Mouse (Mus musculus) intestine, embryonic 16.5 days (tissue): ENCODE measurements around the gene Wdr66. TPM values are rescaled to one million over a fixed set of nuclear protein-coding genes. Genes with fewer than 3 reads are reported as not detected.

Source experiments
- ATAC-seq: fragments of 200-750 bp; cut with Nextera tagmentation; 2 replicates; pipeline ENCODE4 v1.8.0; 2017; ENCODE audit warnings: moderate TSS enrichment, moderate library complexity
- H3K27ac ChIP-seq: fragments of 300-500 bp; sonication (generic); 2 replicates; pipeline ENCODE4 v1.5.1; 2014; ENCODE audit warnings: mild to moderate bottlenecking, low read length
- H3K27me3 ChIP-seq: fragments of 300-500 bp; sonication (generic); replicated peaks from 2 replicates; pipeline ENCODE4 v1.6.1; 2014; ENCODE audit warnings: low read length, control low read depth, mixed read lengths; ENCODE audit not compliant: control insufficient read depth, insufficient read depth
- H3K36me3 ChIP-seq: fragments of 300-500 bp; sonication (generic); 2 replicates; pipeline ENCODE4 v1.6.1; 2014; ENCODE audit warnings: low read length, control low read depth; ENCODE audit not compliant: control insufficient read depth, insufficient read depth
- H3K4me1 ChIP-seq: fragments of 300-500 bp; sonication (generic); 2 replicates; pipeline ENCODE4 v1.6.1; 2014; ENCODE audit warnings: low read length, control low read depth, mixed read lengths; ENCODE audit not compliant: control insufficient read depth, insufficient read depth
- H3K4me2 ChIP-seq: fragments of 300-500 bp; sonication (generic); 2 replicates; pipeline ENCODE4 v1.6.1; 2014; ENCODE audit warnings: low read depth, low read length, control low read depth
- H3K4me3 ChIP-seq: fragments of 300-500 bp; sonication (generic); 2 replicates; pipeline ENCODE4 v1.5.1; 2014; ENCODE audit warnings: mild to moderate bottlenecking, low read length
- H3K9ac ChIP-seq: fragments of 300-500 bp; sonication (generic); 2 replicates; pipeline ENCODE4 v1.6.1; 2014; ENCODE audit warnings: low read depth, low read length
- H3K9me3 ChIP-seq: fragments of 300-500 bp; sonication (generic); 2 replicates; pipeline ENCODE4 v1.6.1; 2016; ENCODE audit warnings: low read length, control low read depth; ENCODE audit not compliant: control insufficient read depth
- WGBS: fragments of 180-500 bp; shearing (Covaris S2); extraction: QIAGEN DNeasy Blood & Tissue Kit; methylation state at CpG from one replicate; pipeline ENCODE4 v1.1.7; 2014; 5-methylcytosine and 5-hydroxymethylcytosine counted together
- polyA plus RNA-seq: library from polyadenylated mRNA; unstranded; fragments of >200 nt; fragmentation: Nextera tagmentation; extraction: Ambion mirVana; gene quantifications from 2 replicates; pipeline ENCODE4 v1.2.1, GENCODE M21; 2015

Wdr66 gene
- polyA plus RNA-seq, 1 experiment from 2014 or later: 0.50 TPM

GRCm38 (mm10) chr5:123301780-123302521 lies 50.0 kb downstream of the Wdr66 start:
- 75% methylated on average over 20 of the region's 20 CpGs for WGBS
- H3K27me3 ChIP-seq: no peaks in the 10 kb centered on the region
- no peaks in the 10 kb centered on the region for H3K9me3 ChIP-seq
- H3K4me1 ChIP-seq: no peaks in the 10 kb centered on the region
- H3K9ac ChIP-seq: no peak overlapping the region
- H3K27ac ChIP-seq: no peak overlapping the region
- H3K4me2 ChIP-seq: no peak overlapping the region
- no peak overlapping the region for H3K4me3 ChIP-seq
- ATAC-seq: no peak
- no peaks in the 10 kb centered on the region for H3K36me3 ChIP-seq

GRCm38 (mm10) chr5:123307630-123308282 lies 55.9 kb downstream of the Wdr66 start:
- H3K9ac ChIP-seq: no peak overlapping the region
- ATAC-seq: no peak
- no peak overlapping the region for H3K4me3 ChIP-seq
- no peaks in the 10 kb centered on the region for H3K36me3 ChIP-seq
- H3K4me1 ChIP-seq: peaks cover 3% of the 10 kb centered on the region; the same call in 1 of the 2 replicates
- H3K9me3 ChIP-seq: no peaks in the 10 kb centered on the region; the same call in 1 of the 2 replicates
- no peak overlapping the region for H3K27ac ChIP-seq
- H3K4me2 ChIP-seq: no peak overlapping the region
- WGBS: 71% methylated on average over 18 of the region's 18 CpGs
- H3K27me3 ChIP-seq: no peaks in the 10 kb centered on the region

- no peak for ATAC-seq
- H3K4me3 ChIP-seq: no peak overlapping the region
- H3K9me3 ChIP-seq: no peaks in the 10 kb centered on the region; the same call in 1 of the 2 replicates
- H3K27ac ChIP-seq: peak overlapping the region; percentile 28; the same call in 1 of the 2 replicates
- no peaks in the 10 kb centered on the region for H3K36me3 ChIP-seq
- WGBS: 40% methylated on average over 10 of the region's 10 CpGs
- H3K27me3 ChIP-seq: no peaks in the 10 kb centered on the region
- H3K4me1 ChIP-seq: peaks cover 3% of the 10 kb centered on the region; the same call in 1 of the 2 replicates
- peak overlapping the region; percentile 27 for H3K4me2 ChIP-seq
- 0 out of 2 replicates have a peak overlapping the region, but pooled peaks have one; percentile 16 for H3K9ac ChIP-seq
Measured at GRCm38 (mm10) chr5:123309816-123310215, 57.9 kb downstream of the Wdr66 start.

- H3K4me2 ChIP-seq: peak overlapping the region; percentile 27
- 0 out of 2 replicates have a peak overlapping the region, but pooled peaks have one; percentile 16 for H3K9ac ChIP-seq
- no peaks in the 10 kb centered on the region for H3K27me3 ChIP-seq
- no peak overlapping the region for H3K4me3 ChIP-seq
- no peak for ATAC-seq
- no peak overlapping the region for H3K27ac ChIP-seq
- 45% methylated on average over 7 of the region's 7 CpGs for WGBS
- peaks cover 3% of the 10 kb centered on the region; the same call in 1 of the 2 replicates for H3K4me1 ChIP-seq
- no peaks in the 10 kb centered on the region for H3K36me3 ChIP-seq
- H3K9me3 ChIP-seq: no peaks in the 10 kb centered on the region; the same call in 1 of the 2 replicates
Measured at GRCm38 (mm10) chr5:123310221-123310620, 58.3 kb downstream of the Wdr66 start.

- Histone ChIP-seq H3K36me3 (no peaks in the 10 kb centered on the region), H3K4me1 (peaks cover 6% of the 10 kb centered on the region; the same call in 1 of the 2 replicates), H3K27me3 (no peaks in the 10 kb centered on the region), H3K4me2 (no peak overlapping the region), H3K27ac (no peak overlapping the region), H3K4me3 (no peak overlapping the region), H3K9ac (no peak overlapping the region), H3K9me3 (no peaks in the 10 kb centered on the region; the same call in 1 of the 2 replicates)
- no peak for ATAC-seq
- 50% methylated on average over 12 of the region's 12 CpGs for WGBS
Measured at GRCm38 (mm10) chr5:123313058-123313630, 61.2 kb downstream of the Wdr66 start.

GRCm38 (mm10) chr5:123313851-123314380 lies 62.0 kb downstream of the Wdr66 start:
- Histone ChIP-seq H3K27me3 (no peaks in the 10 kb centered on the region), H3K9me3 (no peaks in the 10 kb centered on the region; the same call in 1 of the 2 replicates), H3K4me2 (no peak overlapping the region), H3K36me3 (no peaks in the 10 kb centered on the region), H3K9ac (no peak overlapping the region), H3K27ac (0 out of 2 replicates have a peak overlapping the region, but pooled peaks have one; percentile 8), H3K4me3 (no peak overlapping the region), H3K4me1 (peaks cover 11% of the 10 kb centered on the region)
- ATAC-seq: no peak
- WGBS: 51% methylated on average over 11 of the region's 11 CpGs

GRCm38 (mm10) chr5:123315219-123315866 lies 63.4 kb downstream of the Wdr66 start:
- 44% methylated on average over 10 of the region's 10 CpGs for WGBS
- no peak for ATAC-seq
- H3K4me1 ChIP-seq: peaks cover 8% of the 10 kb centered on the region
- no peak overlapping the region for H3K4me2 ChIP-seq
- H3K36me3 ChIP-seq: no peaks in the 10 kb centered on the region
- H3K9me3 ChIP-seq: no peaks in the 10 kb centered on the region; the same call in 1 of the 2 replicates
- no peaks in the 10 kb centered on the region for H3K27me3 ChIP-seq
- no peak overlapping the region for H3K27ac ChIP-seq
- no peak overlapping the region for H3K4me3 ChIP-seq
- no peak overlapping the region for H3K9ac ChIP-seq

- Histone ChIP-seq H3K36me3 (no peaks in the 10 kb centered on the region), H3K27me3 (no peaks in the 10 kb centered on the region), H3K9me3 (no peaks in the 10 kb centered on the region), H3K4me2 (peak overlapping the region; percentile 51), H3K4me3 (peak overlapping the region; percentile 45), H3K27ac (no peak overlapping the region), H3K9ac (peak overlapping the region; percentile 54), H3K4me1 (peaks cover 8% of the 10 kb centered on the region)
- 15% methylated on average over 6 of the region's 6 CpGs for WGBS
- ATAC-seq: no peak
Measured at GRCm38 (mm10) chr5:123317992-123318391, 66.1 kb downstream of the Wdr66 start.
